Mouse (Mus musculus): ENCODE measurements around the gene Myh6. TPM values are rescaled to one million over a fixed set of nuclear protein-coding genes. Genes with fewer than 3 reads are reported as not detected.
"Not testable (repeated sequence)": the region's sequence is repeated elsewhere in the genome, so short reads cannot be mapped to it uniquely, and the experiment has no call there.

Myh6 gene
- polyA plus RNA-seq, 1 experiment from 2014 or later, result 1.2 TPM

- peaks cover 7% of the 10 kb centered on the region; the same call in 1 of the 2 replicates for H3K4me1 ChIP-seq (replicated peaks)
These were observed 36.0 kb upstream of the Myh6 start for GRCm38 (mm10) chr14:55002687-55003120.

GRCm38 (mm10) chr14:55001938-55002686 lies 35.4 kb upstream of the Myh6 start:
- Histone ChIP-seq H3K4me3 (no peak overlapping the region), H3K9ac (no peak overlapping the region), H3K36me3 (no peaks in the 10 kb centered on the region), H3K27ac (no peak overlapping the region), H3K4me1 (replicated peaks) (peaks cover 7% of the 10 kb centered on the region; the same call in 1 of the 2 replicates), H3K27me3 (no peaks in the 10 kb centered on the region), H3K4me2 (no peak overlapping the region), H3K9me3 (no peaks in the 10 kb centered on the region)
- 59% methylated on average over 12 of the region's 12 CpGs for WGBS
- no peak for ATAC-seq (ENCODE audit: low FRiP score)

More at GRCm38 (mm10) chr14:55002687-55003120, 36.0 kb upstream of the Myh6 start:
- H3K4me2 ChIP-seq, result no peak overlapping the region
- H3K9me3 ChIP-seq, result no peaks in the 10 kb centered on the region
- H3K36me3 ChIP-seq, result no peaks in the 10 kb centered on the region
- no peak overlapping the region for H3K4me3 ChIP-seq
- H3K9ac ChIP-seq, result no peak overlapping the region
- 80% methylated on average over 7 of the region's 7 CpGs for WGBS
- no peaks in the 10 kb centered on the region for H3K27me3 ChIP-seq
- no peak overlapping the region for H3K27ac ChIP-seq
- no peak for ATAC-seq (ENCODE audit: low FRiP score)

GRCm38 (mm10) chr14:55001446-55001845 lies 34.7 kb upstream of the Myh6 start:
- Histone ChIP-seq H3K27ac (no peak overlapping the region), H3K9ac (no peak overlapping the region), H3K4me1 (replicated peaks) (peaks cover 13% of the 10 kb centered on the region; the same call in 1 of the 2 replicates), H3K4me2 (no peak overlapping the region), H3K36me3 (no peaks in the 10 kb centered on the region), H3K4me3 (no peak overlapping the region), H3K27me3 (no peaks in the 10 kb centered on the region), H3K9me3 (no peaks in the 10 kb centered on the region)
- no peak for ATAC-seq (ENCODE audit: low FRiP score)
- WGBS, result 96% methylated on average over 2 of the region's 2 CpGs

- Histone ChIP-seq H3K4me3 (no peak overlapping the region), H3K9me3 (no peaks in the 10 kb centered on the region), H3K4me1 (replicated peaks) (peaks cover 18% of the 10 kb centered on the region), H3K27ac (no peak overlapping the region), H3K4me2 (no peak overlapping the region), H3K27me3 (no peaks in the 10 kb centered on the region), H3K36me3 (no peaks in the 10 kb centered on the region), H3K9ac (no peak overlapping the region)
- 84% methylated on average over 6 of the region's 6 CpGs for WGBS
- ATAC-seq (ENCODE audit: low FRiP score), result no peak
These were observed 34.1 kb upstream of the Myh6 start for GRCm38 (mm10) chr14:55000814-55001213.

DNA sequence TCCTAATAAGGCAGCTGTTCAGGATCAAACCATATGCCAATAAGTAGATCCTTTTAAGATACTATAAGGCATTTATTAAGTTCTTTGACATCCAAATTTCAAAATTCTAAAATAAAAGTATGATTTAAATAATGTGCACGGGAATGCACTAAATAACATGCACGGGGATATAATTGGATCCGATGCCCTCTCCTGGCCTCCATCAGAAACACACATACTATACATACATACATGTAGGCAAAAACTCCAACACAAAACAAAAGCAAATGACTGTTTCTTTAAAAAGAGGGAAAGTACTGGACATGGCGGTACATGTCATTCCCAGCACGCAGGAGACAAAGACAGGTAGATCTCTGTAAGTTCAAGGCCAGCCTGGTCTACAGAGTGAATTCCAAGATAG lies 33.1 kb upstream of the Myh6 start:
- not testable (repeated sequence) for H3K9ac ChIP-seq; H3K4me3 ChIP-seq; H3K27ac ChIP-seq; H3K36me3 ChIP-seq; ATAC-seq (ENCODE audit: low FRiP score); H3K9me3 ChIP-seq; H3K4me2 ChIP-seq; H3K27me3 ChIP-seq
- 90% methylated on average over 5 of the region's 5 CpGs for WGBS
- peaks cover 28% of the 10 kb centered on the region for H3K4me1 ChIP-seq (replicated peaks)

- Histone ChIP-seq H3K27ac (no peak overlapping the region), H3K4me1 (replicated peaks) (peaks cover 32% of the 10 kb centered on the region), H3K36me3 (no peaks in the 10 kb centered on the region), H3K4me2 (no peak overlapping the region), H3K9ac (no peak overlapping the region), H3K4me3 (no peak overlapping the region), H3K9me3 (no peaks in the 10 kb centered on the region), H3K27me3 (no peaks in the 10 kb centered on the region)
- ATAC-seq (ENCODE audit: low FRiP score), result no peak
These were observed 32.0 kb upstream of the Myh6 start for GRCm38 (mm10) chr14:54998680-54999079.

- ATAC-seq (ENCODE audit: low FRiP score), result no peak
- Histone ChIP-seq H3K4me3 (no peak overlapping the region), H3K27ac (no peak overlapping the region), H3K27me3 (0 out of 2 replicates have a peak, but pooled peaks cover 3% of the 10 kb centered on the region), H3K4me2 (no peak overlapping the region), H3K36me3 (no peaks in the 10 kb centered on the region), H3K9ac (no peak overlapping the region), H3K9me3 (no peaks in the 10 kb centered on the region), H3K4me1 (replicated peaks) (peaks cover 31% of the 10 kb centered on the region)
- 40% methylated on average over 4 of the region's 4 CpGs for WGBS
These were observed 30.6 kb upstream of the Myh6 start for GRCm38 (mm10) chr14:54997297-54997696.

DNA sequence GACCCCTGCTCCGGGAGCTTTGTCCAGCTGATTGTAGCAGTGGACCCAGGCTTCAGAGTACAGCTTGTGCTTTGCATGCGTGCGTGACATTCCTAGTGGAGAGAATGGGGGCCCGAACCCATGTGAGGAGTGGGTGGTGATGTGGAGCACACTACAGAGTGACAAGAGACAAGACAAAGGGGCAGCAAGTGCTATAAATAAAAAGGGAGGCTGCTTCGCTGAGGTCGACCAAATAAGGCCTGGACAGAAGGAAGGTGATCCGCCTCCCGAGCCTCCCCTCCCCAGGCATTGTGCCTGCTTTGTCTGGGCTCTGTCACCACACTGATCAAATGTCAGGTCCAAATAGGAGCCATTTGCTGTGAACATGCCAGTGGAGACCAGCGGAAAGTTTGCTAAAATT lies 30.1 kb upstream of the Myh6 start:
- Histone ChIP-seq H3K36me3 (no peaks in the 10 kb centered on the region), H3K4me3 (no peak overlapping the region), H3K27ac (no peak overlapping the region), H3K9me3 (no peaks in the 10 kb centered on the region), H3K4me1 (replicated peaks) (peaks cover 31% of the 10 kb centered on the region), H3K9ac (no peak overlapping the region), H3K27me3 (0 out of 2 replicates have a peak, but pooled peaks cover 3% of the 10 kb centered on the region), H3K4me2 (no peak overlapping the region)
- ATAC-seq (ENCODE audit: low FRiP score), result no peak
- WGBS, result 39% methylated on average over 9 of the region's 9 CpGs

DNA sequence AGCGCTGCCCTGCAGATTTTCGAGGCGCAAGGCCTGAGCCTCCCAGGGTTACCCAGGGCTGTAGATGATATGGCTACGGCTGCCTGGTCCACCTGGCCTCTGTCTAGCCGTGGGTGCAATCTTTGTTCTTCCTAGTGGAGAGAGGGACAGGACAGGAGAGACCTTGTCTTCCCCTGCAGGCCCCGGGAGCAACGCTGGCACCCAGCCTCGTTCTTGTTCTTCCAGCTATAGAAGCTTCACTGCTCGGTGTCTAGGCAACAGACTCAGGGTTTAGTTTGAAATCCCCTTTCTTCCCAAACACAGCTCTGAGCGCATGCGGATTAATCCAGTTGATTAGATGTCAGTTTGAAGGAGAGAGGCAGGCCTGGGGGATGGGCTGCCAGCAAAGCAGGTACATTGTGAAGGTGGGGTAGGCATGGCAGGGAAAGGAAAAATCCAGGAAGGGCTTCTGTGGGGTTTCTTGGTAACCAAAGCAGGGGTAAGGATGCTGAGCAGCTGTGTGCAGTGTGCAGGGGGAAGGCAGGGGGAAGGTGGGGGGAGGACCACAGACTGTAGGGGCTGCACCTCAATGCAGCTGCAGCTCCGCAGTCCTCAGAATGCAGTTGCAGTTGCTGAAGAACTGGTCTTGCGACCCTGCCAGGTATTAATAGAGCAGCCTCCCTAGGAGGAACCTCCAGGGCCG lies 28.9 kb upstream of the Myh6 start:
- Histone ChIP-seq H3K36me3 (no peaks in the 10 kb centered on the region), H3K27ac (peak overlapping the region; percentile 86), H3K4me3 (no peak overlapping the region), H3K9ac (peak overlapping the region; percentile 56), H3K9me3 (no peaks in the 10 kb centered on the region), H3K4me1 (replicated peaks) (peaks cover 31% of the 10 kb centered on the region), H3K4me2 (peak overlapping the region; percentile 10; the same call in 1 of the 2 replicates), H3K27me3 (0 out of 2 replicates have a peak, but pooled peaks cover 3% of the 10 kb centered on the region)
- ATAC-seq (ENCODE audit: low FRiP score), result peak; percentile 80
- WGBS, result 36% methylated on average over 14 of the region's 14 CpGs

- Histone ChIP-seq H3K4me3 (no peak overlapping the region), H3K36me3 (no peaks in the 10 kb centered on the region), H3K4me2 (no peak overlapping the region), H3K27me3 (0 out of 2 replicates have a peak, but pooled peaks cover 3% of the 10 kb centered on the region), H3K4me1 (replicated peaks) (peaks cover 31% of the 10 kb centered on the region), H3K27ac (peak overlapping the region; percentile 86), H3K9ac (0 out of 2 replicates have a peak overlapping the region, but pooled peaks have one; percentile 8), H3K9me3 (no peaks in the 10 kb centered on the region)
- ATAC-seq (ENCODE audit: low FRiP score), result peak; percentile 24; the same call in 1 of the 2 replicates
These were observed 28.1 kb upstream of the Myh6 start for GRCm38 (mm10) chr14:54994869-54995186.

- Histone ChIP-seq H3K9me3 (no peaks in the 10 kb centered on the region), H3K4me1 (replicated peaks) (peaks cover 31% of the 10 kb centered on the region), H3K9ac (peak within 1 kb of the TSS; percentile 56), H3K27ac (peak within 1 kb of the TSS; percentile 86), H3K36me3 (no peaks in the 10 kb centered on the region), H3K4me3 (no peak within 1 kb of the TSS), H3K27me3 (0 out of 2 replicates have a peak, but pooled peaks cover 3% of the 10 kb centered on the region), H3K4me2 (no peak within 1 kb of the TSS)
- peak; percentile 10; the same call in 1 of the 2 replicates for ATAC-seq (ENCODE audit: low FRiP score)
- WGBS, result 57% methylated on average over 11 of the region's 11 CpGs
These were observed 27.6 kb upstream of the Myh6 start, which contains the start of gene Myh7 for GRCm38 (mm10) chr14:54994136-54994868. TSS of gene Myh7 (minus strand) at chr14:54994626.

DNA sequence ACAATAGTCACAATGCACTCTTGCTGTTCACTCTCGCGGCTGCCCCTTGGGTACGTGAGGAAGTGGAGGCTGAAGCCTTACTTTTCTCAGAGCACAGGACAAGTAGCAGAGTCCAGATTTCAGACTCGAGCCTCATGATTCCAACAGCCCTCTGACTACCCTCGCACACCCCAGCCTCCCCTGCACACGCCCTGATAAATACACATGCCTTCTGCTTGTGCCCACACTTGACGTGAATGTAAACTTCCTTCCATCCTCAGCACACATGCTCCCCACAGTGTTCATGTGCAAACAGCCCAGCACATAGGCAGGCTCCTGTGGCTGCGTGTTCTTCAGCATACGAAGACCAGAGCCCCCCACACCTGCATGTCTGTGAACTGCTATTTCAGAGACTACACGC lies 26.9 kb upstream of the Myh6 start:
- Histone ChIP-seq H3K4me3 (no peak overlapping the region), H3K9ac (no peak overlapping the region), H3K27me3 (0 out of 2 replicates have a peak, but pooled peaks cover 3% of the 10 kb centered on the region), H3K4me2 (no peak overlapping the region), H3K27ac (no peak overlapping the region), H3K9me3 (no peaks in the 10 kb centered on the region), H3K36me3 (no peaks in the 10 kb centered on the region), H3K4me1 (replicated peaks) (peaks cover 31% of the 10 kb centered on the region)
- WGBS, result 77% methylated on average over 10 of the region's 10 CpGs
- no peak for ATAC-seq (ENCODE audit: low FRiP score)

Data from hindbrain, embryonic 13.5 days (tissue).